Mouse (Mus musculus) heart, embryonic 15.5 days (tissue): Measurements from ENCODE around the gene Ptprd. TPM values are rescaled to one million over a fixed set of nuclear protein-coding genes. Genes with fewer than 3 reads are reported as not detected.
"Not testable (repeated sequence)": the region's sequence is repeated elsewhere in the genome, so short reads cannot be mapped to it uniquely, and the experiment has no call there.

Experiments used
- ATAC-seq: fragments of 200-750 bp; cut with Nextera tagmentation; replicated peaks from 2 replicates; pipeline ENCODE4 v1.8.0; 2017; ENCODE audit warnings: low read depth, moderate TSS enrichment; ENCODE audit not compliant: insufficient number of reproducible peaks, insufficient read depth, low FRiP score
- H3K27ac ChIP-seq: fragments of 300-500 bp; sonication (generic); 2 replicates; pipeline ENCODE4 v1.5.1; 2015; ENCODE audit warnings: mild to moderate bottlenecking, inconsistent platforms
- H3K27me3 ChIP-seq: fragments of 300-500 bp; sonication (generic); 2 replicates; pipeline ENCODE4 v1.6.1; 2015; ENCODE audit warnings: inconsistent platforms
- H3K36me3 ChIP-seq: fragments of 300-500 bp; sonication (generic); 2 replicates; pipeline ENCODE4 v1.6.1; 2015; ENCODE audit warnings: mild to moderate bottlenecking, inconsistent platforms
- H3K4me1 ChIP-seq: fragments of 300-500 bp; sonication (generic); replicated peaks from 2 replicates; pipeline ENCODE4 v1.6.1; 2015; ENCODE audit warnings: inconsistent platforms
- H3K4me2 ChIP-seq: fragments of 300-500 bp; sonication (generic); 2 replicates; pipeline ENCODE4 v1.6.1; 2015; ENCODE audit warnings: inconsistent platforms, mild to moderate bottlenecking, moderate library complexity
- H3K4me3 ChIP-seq: fragments of 300-500 bp; sonication (generic); 2 replicates; pipeline ENCODE4 v1.5.1; 2015; ENCODE audit warnings: mild to moderate bottlenecking, inconsistent platforms
- H3K9ac ChIP-seq: fragments of 300-500 bp; sonication (generic); 2 replicates; pipeline ENCODE4 v1.6.1; 2015; ENCODE audit warnings: mild to moderate bottlenecking, inconsistent platforms
- H3K9me3 ChIP-seq: fragments of 300-500 bp; sonication (generic); replicated peaks from 2 replicates; pipeline ENCODE4 v1.6.1; 2016; ENCODE audit warnings: inconsistent platforms
- WGBS: fragments of 180-500 bp; shearing (Covaris S2); methylation state at CpG from one replicate; pipeline ENCODE4 v1.1.7; 2015; ENCODE audit warnings: mixed read lengths; 5-methylcytosine and 5-hydroxymethylcytosine counted together
- polyA plus RNA-seq: library from polyadenylated mRNA; unstranded; fragments of >200 nt; fragmentation: Nextera tagmentation; extraction: Ambion mirVana; gene quantifications from 2 replicates; pipeline ENCODE4 v1.2.1, GENCODE M21; 2015

Ptprd gene
- polyA plus RNA-seq, 1 experiment from 2014 or later, result 9.4 TPM

DNA sequence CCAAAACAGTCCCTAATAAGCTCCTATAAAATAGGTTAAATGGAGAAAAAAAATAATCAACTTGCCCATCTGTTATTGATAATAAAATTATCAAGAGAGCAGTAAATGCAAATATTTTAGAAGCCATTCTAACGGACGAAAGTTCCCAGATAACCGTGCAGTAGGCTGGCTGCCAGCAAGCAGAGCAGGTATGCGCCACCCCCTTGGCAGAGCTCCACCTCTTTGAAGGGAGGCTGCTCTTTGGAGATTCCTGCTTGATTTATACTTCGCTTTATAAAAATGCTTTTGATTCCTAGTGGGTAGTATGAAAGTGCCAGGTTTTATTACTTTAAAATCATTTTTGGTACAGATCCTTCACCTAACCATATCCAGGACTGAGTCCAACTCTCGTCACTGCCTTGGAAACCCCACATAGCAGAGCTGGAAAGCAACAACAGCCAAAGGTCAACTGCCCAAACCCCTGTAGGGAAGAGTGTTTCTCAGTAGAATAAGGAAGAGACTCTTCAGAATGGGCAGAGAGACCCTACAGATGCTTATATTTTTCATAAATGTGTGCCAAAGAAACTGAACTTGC, 1770.9 kb downstream of the Ptprd start:
- H3K4me1 ChIP-seq, result peaks cover 33% of the 10 kb centered on the region
- no peaks in the 10 kb centered on the region for H3K9me3 ChIP-seq
- H3K4me3 ChIP-seq, result no peak overlapping the region
- no peak overlapping the region for H3K9ac ChIP-seq
- no peaks in the 10 kb centered on the region for H3K27me3 ChIP-seq
- peak overlapping the region; percentile 59 for H3K27ac ChIP-seq
- no peak for ATAC-seq
- WGBS, result 19% methylated on average over 6 of the region's 6 CpGs
- no peaks in the 10 kb centered on the region for H3K36me3 ChIP-seq
- peak overlapping the region; percentile 26 for H3K4me2 ChIP-seq

- H3K4me2 ChIP-seq, result no peak overlapping the region
- WGBS, result 72% methylated on average over 6 of the region's 6 CpGs
- no peak overlapping the region for H3K27ac ChIP-seq
- H3K36me3 ChIP-seq, result no peaks in the 10 kb centered on the region
- peaks cover 31% of the 10 kb centered on the region for H3K4me1 ChIP-seq
- H3K4me3 ChIP-seq, result no peak overlapping the region
- H3K9me3 ChIP-seq, result no peaks in the 10 kb centered on the region
- no peak overlapping the region for H3K9ac ChIP-seq
- H3K27me3 ChIP-seq, result no peaks in the 10 kb centered on the region
- no peak for ATAC-seq
These were observed 1773.2 kb downstream of the Ptprd start for GRCm38 (mm10) chr4:76438496-76439079.

GRCm38 (mm10) chr4:76438068-76438467, 1773.7 kb downstream of the Ptprd start:
- no peak overlapping the region for H3K9ac ChIP-seq
- no peaks in the 10 kb centered on the region for H3K27me3 ChIP-seq
- no peak overlapping the region for H3K4me3 ChIP-seq
- WGBS, result 91% methylated on average over 4 of the region's 4 CpGs
- H3K4me1 ChIP-seq, result peaks cover 30% of the 10 kb centered on the region
- ATAC-seq, result no peak
- H3K36me3 ChIP-seq, result no peaks in the 10 kb centered on the region
- no peak overlapping the region for H3K4me2 ChIP-seq
- no peaks in the 10 kb centered on the region for H3K9me3 ChIP-seq
- H3K27ac ChIP-seq, result no peak overlapping the region

DNA sequence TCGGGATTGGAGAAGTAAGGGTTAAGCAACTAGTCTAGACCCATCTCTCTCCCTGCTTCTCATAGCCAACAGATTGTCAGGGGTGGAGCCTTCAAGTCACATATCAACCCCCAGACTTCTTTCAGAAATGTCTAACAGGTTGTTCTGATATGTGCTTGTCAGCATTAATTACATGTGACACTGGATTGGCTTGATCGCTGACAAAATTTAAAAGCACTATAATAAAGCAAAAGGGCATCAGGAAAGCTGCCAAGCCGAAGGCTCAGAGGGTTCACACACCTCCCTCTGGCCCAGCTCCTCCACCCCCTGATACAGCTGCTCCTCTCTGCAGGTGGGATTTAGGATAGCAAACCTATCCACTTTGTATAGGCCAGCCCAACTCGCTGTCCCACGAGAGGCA, 1775.8 kb downstream of the Ptprd start:
- H3K4me2 ChIP-seq, result peak overlapping the region; percentile 7; the same call in 1 of the 2 replicates
- H3K4me1 ChIP-seq, result peaks cover 23% of the 10 kb centered on the region
- no peak overlapping the region for H3K9ac ChIP-seq
- no peak overlapping the region for H3K4me3 ChIP-seq
- H3K9me3 ChIP-seq, result no peaks in the 10 kb centered on the region
- H3K36me3 ChIP-seq, result no peaks in the 10 kb centered on the region
- H3K27ac ChIP-seq, result no peak overlapping the region
- peak; percentile 39; the same call in 1 of the 2 replicates for ATAC-seq
- no peaks in the 10 kb centered on the region for H3K27me3 ChIP-seq
- 44% methylated on average over 5 of the region's 5 CpGs for WGBS

DNA sequence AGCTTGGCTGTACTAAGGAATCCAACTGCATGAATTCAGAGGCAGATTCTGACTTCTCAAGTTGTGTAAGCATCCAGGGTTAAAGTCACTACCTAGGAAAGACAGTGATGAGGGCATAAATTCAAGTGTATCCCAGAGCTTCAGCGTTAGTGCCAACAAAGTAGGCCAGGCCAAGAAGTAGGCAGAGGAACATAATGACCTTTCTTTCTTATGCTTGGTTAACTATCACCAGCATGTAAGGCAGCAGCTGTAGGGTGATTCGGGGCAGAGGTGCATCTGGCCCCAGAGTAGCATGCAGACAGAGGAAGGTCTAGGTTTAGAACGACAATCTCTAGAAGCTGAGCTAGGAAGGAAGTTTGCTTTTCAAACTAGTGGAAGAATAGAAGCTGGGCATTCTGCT, 1782.0 kb downstream of the Ptprd start:
- H3K27me3 ChIP-seq, result no peaks in the 10 kb centered on the region
- no peak for ATAC-seq
- no peak overlapping the region for H3K4me2 ChIP-seq
- no peaks in the 10 kb centered on the region for H3K9me3 ChIP-seq
- no peaks in the 10 kb centered on the region for H3K36me3 ChIP-seq
- peaks cover 12% of the 10 kb centered on the region for H3K4me1 ChIP-seq
- no peak overlapping the region for H3K4me3 ChIP-seq
- H3K27ac ChIP-seq, result no peak overlapping the region
- H3K9ac ChIP-seq, result no peak overlapping the region
- WGBS, result 60% methylated on average over 3 of the region's 3 CpGs

DNA sequence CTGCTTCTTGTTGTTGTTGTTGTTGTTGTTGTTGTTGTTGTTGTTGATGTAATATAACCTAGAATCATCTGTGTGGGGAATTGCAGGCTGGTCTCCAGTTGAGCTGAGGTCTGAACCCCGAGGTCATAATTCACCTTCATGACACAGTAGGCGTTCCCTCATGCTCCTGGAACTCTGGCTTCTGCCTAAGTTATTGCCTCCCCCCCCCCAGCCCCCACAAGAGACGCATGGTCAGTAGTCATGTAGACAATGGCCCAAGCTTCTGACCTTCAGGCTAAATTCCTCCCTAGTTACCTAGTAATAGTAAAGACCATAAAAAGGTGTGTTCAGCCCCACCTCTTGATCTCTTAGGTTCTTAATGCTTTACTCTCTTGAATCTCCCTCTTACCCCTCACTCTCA, 1784.7 kb downstream of the Ptprd start:
- not testable (repeated sequence) for H3K9me3 ChIP-seq, H3K27ac ChIP-seq, H3K4me2 ChIP-seq, H3K36me3 ChIP-seq, H3K9ac ChIP-seq, H3K27me3 ChIP-seq, ATAC-seq, H3K4me3 ChIP-seq
- peaks cover 18% of the 10 kb centered on the region for H3K4me1 ChIP-seq
- WGBS, result 88% methylated on average over 3 of the region's 3 CpGs

- H3K27me3 ChIP-seq, result no peaks in the 10 kb centered on the region
- H3K36me3 ChIP-seq, result no peaks in the 10 kb centered on the region
- peaks cover 18% of the 10 kb centered on the region for H3K4me1 ChIP-seq
- H3K9ac ChIP-seq, result no peak overlapping the region
- no peak overlapping the region for H3K4me2 ChIP-seq
- ATAC-seq, result no peak
- H3K9me3 ChIP-seq, result no peaks in the 10 kb centered on the region
- WGBS, result 71% methylated on average over 2 of the region's 2 CpGs
- H3K27ac ChIP-seq, result no peak overlapping the region
- H3K4me3 ChIP-seq, result no peak overlapping the region
These were observed 1786.6 kb downstream of the Ptprd start for GRCm38 (mm10) chr4:76425230-76425575.

- no peak overlapping the region for H3K4me3 ChIP-seq
- no peaks in the 10 kb centered on the region for H3K9me3 ChIP-seq
- no peak overlapping the region for H3K27ac ChIP-seq
- ATAC-seq, result no peak
- WGBS, result 47% methylated on average over 9 of the region's 9 CpGs
- H3K36me3 ChIP-seq, result no peaks in the 10 kb centered on the region
- H3K27me3 ChIP-seq, result no peaks in the 10 kb centered on the region
- peaks cover 15% of the 10 kb centered on the region for H3K4me1 ChIP-seq
- peak overlapping the region; percentile 16; the same call in 1 of the 2 replicates for H3K4me2 ChIP-seq
- H3K9ac ChIP-seq, result no peak overlapping the region
These were observed 1787.2 kb downstream of the Ptprd start for GRCm38 (mm10) chr4:76424324-76425229.

- no peak overlapping the region for H3K4me2 ChIP-seq
- 90% methylated on average over 4 of the region's 4 CpGs for WGBS
These were observed 1789.6 kb downstream of the Ptprd start for GRCm38 (mm10) chr4:76422113-76422512.

DNA sequence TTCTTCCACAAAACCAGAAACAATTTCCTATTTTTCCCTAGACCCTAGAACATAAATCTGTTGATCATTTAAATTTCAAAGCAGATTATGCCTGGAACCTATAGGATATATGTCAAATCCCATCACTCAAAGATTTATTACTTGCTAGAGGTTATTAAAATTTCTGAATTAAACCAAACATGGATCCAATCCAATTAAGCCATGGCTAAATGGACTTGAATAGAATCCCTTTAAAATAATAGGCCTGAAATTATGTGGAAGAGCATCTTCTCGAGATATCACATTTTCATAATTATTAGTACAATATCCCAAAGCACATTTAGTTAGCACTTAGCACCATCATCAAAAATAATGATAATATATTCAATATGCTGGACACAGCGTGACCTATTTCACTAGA, 1792.1 kb downstream of the Ptprd start:
- 91% methylated on average over 2 of the region's 2 CpGs for WGBS
- no peak for ATAC-seq
- Histone ChIP-seq H3K27ac (no peak overlapping the region), H3K27me3 (no peaks in the 10 kb centered on the region), H3K9me3 (no peaks in the 10 kb centered on the region), H3K4me1 (peaks cover 8% of the 10 kb centered on the region), H3K4me2 (no peak overlapping the region), H3K9ac (no peak overlapping the region), H3K36me3 (no peaks in the 10 kb centered on the region), H3K4me3 (no peak overlapping the region)

More at GRCm38 (mm10) chr4:76422113-76422512, 1789.6 kb downstream of the Ptprd start:
- Histone ChIP-seq H3K27ac (no peak overlapping the region), H3K36me3 (no peaks in the 10 kb centered on the region), H3K27me3 (no peaks in the 10 kb centered on the region), H3K4me1 (peaks cover 15% of the 10 kb centered on the region), H3K9ac (no peak overlapping the region), H3K4me3 (no peak overlapping the region), H3K9me3 (no peaks in the 10 kb centered on the region)
- ATAC-seq, result no peak

DNA sequence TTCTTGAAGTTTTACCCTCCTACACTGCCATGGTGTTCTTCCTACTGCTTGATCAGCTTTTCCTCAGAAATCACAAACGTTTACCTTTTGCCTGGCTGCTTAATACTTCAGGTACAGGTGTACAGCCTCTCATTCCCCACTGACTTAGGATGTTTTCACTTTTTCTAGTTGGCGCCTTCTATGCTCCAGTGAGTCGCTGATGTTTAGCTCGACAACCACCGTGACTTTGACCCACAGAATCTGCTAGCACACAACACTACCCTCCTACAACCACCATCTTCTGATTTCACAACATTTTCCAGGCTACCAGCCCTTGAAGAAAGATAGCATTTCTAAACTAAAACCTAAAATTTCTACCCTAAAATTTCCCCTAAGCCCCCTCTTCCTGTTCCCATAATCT, 1794.1 kb downstream of the Ptprd start:
- no peak overlapping the region for H3K27ac ChIP-seq
- no peak overlapping the region for H3K4me3 ChIP-seq
- no peaks in the 10 kb centered on the region for H3K27me3 ChIP-seq
- peaks cover 6% of the 10 kb centered on the region; the same call in 1 of the 2 replicates for H3K4me1 ChIP-seq
- H3K36me3 ChIP-seq, result no peaks in the 10 kb centered on the region
- no peak for ATAC-seq
- 93% methylated on average over 5 of the region's 5 CpGs for WGBS
- no peak overlapping the region for H3K4me2 ChIP-seq
- no peak overlapping the region for H3K9ac ChIP-seq
- H3K9me3 ChIP-seq, result no peaks in the 10 kb centered on the region
